Comparison of ENCODE assay signal across 14 mouse cellular contexts in the genomic region with DNA sequence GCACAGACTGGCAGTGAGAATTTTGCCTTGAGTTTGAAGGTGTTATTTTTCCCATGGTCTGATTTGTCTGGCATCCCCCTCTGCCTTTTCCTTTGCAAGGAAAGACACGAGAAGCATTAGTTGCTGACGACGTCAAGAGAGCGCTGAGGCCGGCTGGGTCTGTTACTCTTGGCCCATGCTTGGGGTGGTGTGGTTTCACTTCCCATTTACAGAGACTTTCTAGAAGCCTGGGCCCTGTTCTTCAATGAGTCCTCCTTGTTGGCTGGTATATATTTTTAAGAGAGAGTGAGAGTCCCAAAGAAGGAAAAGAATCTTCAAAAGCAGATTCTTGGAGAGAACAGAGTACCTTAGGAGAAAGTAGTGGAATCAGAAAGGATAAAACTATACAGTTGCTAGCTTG.
"Had no signal": no experiment of that assay in that cellular context is flagged by ENCODE, and none has a peak within 500 bp of the region (broad histone marks: within the 10 kb centered on the region; RNA-seq: fewer than 3 reads in every experiment).

No protein-coding gene starts in this region.

- ATAC-seq: liver, postnatal 0 days; lung, postnatal 0 days had no signal

- DNase-seq: kidney, adult 9 months; kidney, postnatal 14 days; kidney, postnatal 4 days; left cerebral cortex, postnatal 4 days; liver, postnatal 0 days; lung, embryonic 14.5 days; midbrain, embryonic 14.5 days; right cerebral cortex, adult 18-20 months; right cerebral cortex, postnatal 14 days; right cerebral cortex, postnatal 4 days; thymus, adult 2 months; thymus, postnatal 14 days; thymus, postnatal 4 days had no signal
